Mouse (Mus musculus): ENCODE measurements around the gene Dctn3. TPM values are rescaled to one million over a fixed set of nuclear protein-coding genes. Genes with fewer than 3 reads are reported as not detected.

Gene Dctn3
- polyA plus RNA-seq, 1 experiment from 2014 or later, result 191 TPM

- no peak for ATAC-seq (ENCODE audit: low FRiP score)
- WGBS, result 1% methylated on average over 47 of the region's 50 CpGs
- H3K27ac ChIP-seq, result no peak within 1 kb of the TSS
These were observed 8.2 kb upstream of the Dctn3 start, which contains the start of gene Arid3c for GRCm38 (mm10) chr4:41731052-41731765. TSS of gene Arid3c (minus strand) at chr4:41731142.

GRCm38 (mm10) chr4:41726826-41727621 lies 4.1 kb upstream of the Dctn3 start:
- peaks cover 37% of the 10 kb centered on the region for H3K4me1 ChIP-seq
- no peak overlapping the region for H3K9ac ChIP-seq
- peak; percentile 55 for ATAC-seq (ENCODE audit: low FRiP score)
- peak overlapping the region; percentile 52 for H3K27ac ChIP-seq
- H3K36me3 ChIP-seq, result no peaks in the 10 kb centered on the region
- peaks cover 83% of the 10 kb centered on the region for H3K27me3 ChIP-seq
- WGBS, result 11% methylated on average over 20 of the region's 20 CpGs
- peak overlapping the region; percentile 21 for H3K4me2 ChIP-seq (replicated peaks)
- H3K9me3 ChIP-seq (replicated peaks), result no peaks in the 10 kb centered on the region
- H3K4me3 ChIP-seq, result no peak overlapping the region

More at GRCm38 (mm10) chr4:41731052-41731765, 8.2 kb upstream of the Dctn3 start, which contains the start of gene Arid3c:
- Histone ChIP-seq H3K36me3 (no peaks in the 10 kb centered on the region), H3K4me3 (peak within 1 kb of the TSS; percentile 37), H3K27me3 (peaks cover 73% of the 10 kb centered on the region), H3K9me3 (replicated peaks) (no peaks in the 10 kb centered on the region; the same call in 1 of the 2 replicates), H3K9ac (peak within 1 kb of the TSS; percentile 47), H3K4me1 (peaks cover 21% of the 10 kb centered on the region), H3K4me2 (replicated peaks) (peak within 1 kb of the TSS; percentile 62)

- Histone ChIP-seq H3K4me3 (no peak overlapping the region), H3K27ac (no peak overlapping the region), H3K27me3 (no peaks in the 10 kb centered on the region), H3K9ac (peak overlapping the region; percentile 13), H3K4me2 (replicated peaks) (no peak overlapping the region), H3K9me3 (replicated peaks) (no peaks in the 10 kb centered on the region), H3K4me1 (peaks cover 23% of the 10 kb centered on the region), H3K36me3 (peaks cover 36% of the 10 kb centered on the region)
- 63% methylated on average over 6 of the region's 6 CpGs for WGBS
- ATAC-seq (ENCODE audit: low FRiP score), result no peak
These were observed 6.1 kb downstream of the Dctn3 start for GRCm38 (mm10) chr4:41716834-41717233.

GRCm38 (mm10) chr4:41715596-41715995 lies 7.4 kb downstream of the Dctn3 start:
- H3K36me3 ChIP-seq, result peaks cover 36% of the 10 kb centered on the region

GRCm38 (mm10) chr4:41715082-41715481 lies 7.9 kb downstream of the Dctn3 start:
- Histone ChIP-seq H3K36me3 (peaks cover 36% of the 10 kb centered on the region), H3K4me1 (peaks cover 28% of the 10 kb centered on the region), H3K27ac (no peak overlapping the region), H3K4me3 (no peak overlapping the region), H3K9me3 (replicated peaks) (no peaks in the 10 kb centered on the region), H3K4me2 (replicated peaks) (no peak overlapping the region), H3K9ac (no peak overlapping the region), H3K27me3 (no peaks in the 10 kb centered on the region)
- WGBS, result 81% methylated on average over 8 of the region's 8 CpGs
- ATAC-seq (ENCODE audit: low FRiP score), result no peak

More at GRCm38 (mm10) chr4:41715596-41715995, 7.4 kb downstream of the Dctn3 start:
- no peak overlapping the region for H3K4me2 ChIP-seq (replicated peaks)
- no peak overlapping the region for H3K4me3 ChIP-seq
- ATAC-seq (ENCODE audit: low FRiP score), result no peak
- H3K27ac ChIP-seq, result no peak overlapping the region
- no peaks in the 10 kb centered on the region for H3K27me3 ChIP-seq
- WGBS, result 87% methylated on average over 5 of the region's 5 CpGs
- peaks cover 28% of the 10 kb centered on the region for H3K4me1 ChIP-seq
- no peak overlapping the region for H3K9ac ChIP-seq
- H3K9me3 ChIP-seq (replicated peaks), result no peaks in the 10 kb centered on the region

- 17% methylated on average over 8 of the region's 8 CpGs for WGBS
- H3K27ac ChIP-seq, result no peak overlapping the region
- H3K9me3 ChIP-seq (replicated peaks), result no peaks in the 10 kb centered on the region
- H3K4me3 ChIP-seq, result peak overlapping the region; percentile 77
- no peaks in the 10 kb centered on the region for H3K27me3 ChIP-seq
- peaks cover 31% of the 10 kb centered on the region for H3K36me3 ChIP-seq
- H3K4me2 ChIP-seq (replicated peaks), result peak overlapping the region; percentile 84
- ATAC-seq (ENCODE audit: low FRiP score), result no peak
- H3K4me1 ChIP-seq, result peaks cover 28% of the 10 kb centered on the region
- no peak overlapping the region for H3K9ac ChIP-seq
These were observed 8.7 kb downstream of the Dctn3 start for GRCm38 (mm10) chr4:41714276-41714675.

- Histone ChIP-seq H3K9ac (peak within 1 kb of the TSS; percentile 80), H3K9me3 (replicated peaks) (no peaks in the 10 kb centered on the region), H3K4me2 (replicated peaks) (peak within 1 kb of the TSS; percentile 84), H3K4me1 (peaks cover 28% of the 10 kb centered on the region), H3K27ac (peak within 1 kb of the TSS; percentile 82), H3K36me3 (peaks cover 22% of the 10 kb centered on the region), H3K4me3 (peak within 1 kb of the TSS; percentile 77), H3K27me3 (no peaks in the 10 kb centered on the region)
- under 1% methylated on average over 61 of the region's 61 CpGs for WGBS
- peak; percentile 64 for ATAC-seq (ENCODE audit: low FRiP score)
These were observed 9.5 kb downstream of the Dctn3 start, which contains the start of gene Rpp25l for GRCm38 (mm10) chr4:41713197-41714067. TSS of gene Rpp25l (minus strand) at chr4:41713534.

- peak overlapping the region; percentile 77 for H3K4me3 ChIP-seq
- 49% methylated on average over 31 of the region's 31 CpGs for WGBS
- peaks cover 34% of the 10 kb centered on the region for H3K4me1 ChIP-seq
- H3K27ac ChIP-seq, result peak overlapping the region; percentile 82; the same call in 1 of the 2 replicates
- peak overlapping the region; percentile 80 for H3K9ac ChIP-seq
- peak overlapping the region; percentile 84 for H3K4me2 ChIP-seq (replicated peaks)
- H3K36me3 ChIP-seq, result peaks cover 15% of the 10 kb centered on the region
- H3K27me3 ChIP-seq, result no peaks in the 10 kb centered on the region
- ATAC-seq (ENCODE audit: low FRiP score), result no peak
- H3K9me3 ChIP-seq (replicated peaks), result no peaks in the 10 kb centered on the region
These were observed 10.4 kb downstream of the Dctn3 start for GRCm38 (mm10) chr4:41712421-41713196.

- no peak overlapping the region for H3K27ac ChIP-seq
These were observed 11.1 kb downstream of the Dctn3 start for GRCm38 (mm10) chr4:41711705-41712375.

GRCm38 (mm10) chr4:41710229-41710628 lies 12.7 kb downstream of the Dctn3 start:
- peaks cover 6% of the 10 kb centered on the region; the same call in 1 of the 2 replicates for H3K27me3 ChIP-seq
- no peaks in the 10 kb centered on the region for H3K9me3 ChIP-seq (replicated peaks)
- H3K36me3 ChIP-seq, result no peaks in the 10 kb centered on the region
- H3K4me3 ChIP-seq, result no peak overlapping the region
- WGBS, result 71% methylated on average over 4 of the region's 4 CpGs
- H3K4me1 ChIP-seq, result peaks cover 46% of the 10 kb centered on the region
- ATAC-seq (ENCODE audit: low FRiP score), result no peak
- H3K9ac ChIP-seq, result no peak overlapping the region
- H3K4me2 ChIP-seq (replicated peaks), result no peak overlapping the region
- H3K27ac ChIP-seq, result no peak overlapping the region

More at GRCm38 (mm10) chr4:41711705-41712375, 11.1 kb downstream of the Dctn3 start:
- H3K27me3 ChIP-seq, result no peaks in the 10 kb centered on the region
- peak overlapping the region; percentile 77 for H3K4me3 ChIP-seq
- H3K9ac ChIP-seq, result peak overlapping the region; percentile 80
- H3K4me2 ChIP-seq (replicated peaks), result peak overlapping the region; percentile 84
- no peak for ATAC-seq (ENCODE audit: low FRiP score)
- peaks cover 42% of the 10 kb centered on the region for H3K4me1 ChIP-seq
- peaks cover 7% of the 10 kb centered on the region for H3K36me3 ChIP-seq
- H3K9me3 ChIP-seq (replicated peaks), result no peaks in the 10 kb centered on the region
- 80% methylated on average over 16 of the region's 16 CpGs for WGBS
